Mouse (Mus musculus) erythroblast, embryonic 14.5 days (primary cell): Measurements from ENCODE around the gene A630073D07Rik.

Experiments used
- GATA1 ChIP-seq: IDR thresholded peaks from 2 replicates; pipeline ENCODE4 v1.6.1; 2012; ENCODE audit warnings: low read length, inconsistent platforms, mixed read lengths
- TAL1 ChIP-seq: IDR thresholded peaks from 3 replicates; pipeline ENCODE4 v1.6.1; 2012; ENCODE audit warnings: low read length, inconsistent platforms, mixed read lengths

DNA sequence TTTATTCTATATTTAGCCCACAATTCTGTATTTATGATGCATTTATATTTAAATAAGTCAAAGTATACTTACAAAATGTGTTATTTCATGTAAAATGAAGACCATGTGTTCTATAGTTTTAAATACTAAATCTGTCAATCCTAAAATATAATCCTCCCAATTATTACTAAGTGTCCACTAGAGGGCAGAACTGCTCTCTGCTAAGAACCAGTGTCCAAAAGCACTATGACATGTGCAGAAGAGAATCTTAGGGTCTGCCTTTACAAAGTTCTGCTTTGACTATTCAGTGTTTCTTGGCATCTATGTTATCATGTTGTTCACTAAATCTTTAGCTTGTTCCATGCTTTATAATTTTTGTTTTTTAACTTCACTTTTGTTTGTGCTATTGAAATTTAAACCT lies 1.9 kb downstream of the A630073D07Rik start:
- TF ChIP-seq GATA1, result no peak
- TF ChIP-seq TAL1, result no peak
